Mouse (Mus musculus) stomach, embryonic 15.5 days (tissue): ENCODE measurements around the gene Cept1. TPM values are rescaled to one million over a fixed set of nuclear protein-coding genes. Genes with fewer than 3 reads are reported as not detected.
A peak's percentile ranks its signal among the peaks of the same experiment; 100 is the strongest.

Experiments used
- ATAC-seq: fragments of 200-750 bp; cut with Nextera tagmentation; 2 replicates; pipeline ENCODE4 v1.8.0; 2017; ENCODE audit warnings: low read depth, moderate number of reproducible peaks, moderate TSS enrichment; ENCODE audit not compliant: insufficient read depth, low FRiP score
- H3K27ac ChIP-seq: fragments of 300-500 bp; sonication (generic); 2 replicates; pipeline ENCODE4 v1.5.1; 2015; ENCODE audit warnings: mild to moderate bottlenecking, inconsistent platforms
- H3K27me3 ChIP-seq: fragments of 300-500 bp; sonication (generic); replicated peaks from 2 replicates; pipeline ENCODE4 v1.6.1; 2015; ENCODE audit warnings: inconsistent platforms
- H3K36me3 ChIP-seq: fragments of 300-500 bp; sonication (generic); 2 replicates; pipeline ENCODE4 v1.6.1; 2015; ENCODE audit warnings: inconsistent platforms
- H3K4me1 ChIP-seq: fragments of 300-500 bp; sonication (generic); 2 replicates; pipeline ENCODE4 v1.6.1; 2015; ENCODE audit warnings: inconsistent platforms
- H3K4me2 ChIP-seq: fragments of 300-500 bp; sonication (generic); 2 replicates; pipeline ENCODE4 v1.6.1; 2015; ENCODE audit warnings: mild to moderate bottlenecking, inconsistent platforms
- H3K4me3 ChIP-seq: fragments of 300-500 bp; sonication (generic); replicated peaks from 2 replicates; pipeline ENCODE4 v1.5.1; 2015; ENCODE audit warnings: inconsistent platforms
- H3K9ac ChIP-seq: fragments of 300-500 bp; sonication (generic); 2 replicates; pipeline ENCODE4 v1.6.1; 2015; ENCODE audit warnings: inconsistent platforms
- H3K9me3 ChIP-seq: fragments of 300-500 bp; sonication (generic); 2 replicates; pipeline ENCODE4 v1.6.1; 2016; ENCODE audit warnings: inconsistent platforms
- WGBS: fragments of 180-500 bp; shearing (Covaris S2); methylation state at CpG from one replicate; pipeline ENCODE4 v1.1.7; 2015; 5-methylcytosine and 5-hydroxymethylcytosine counted together
- polyA plus RNA-seq: library from polyadenylated mRNA; unstranded; fragments of >200 nt; fragmentation: Nextera tagmentation; extraction: Ambion mirVana; gene quantifications from 2 replicates; pipeline ENCODE4 v1.2.1, GENCODE M21; 2015

Gene Cept1
- polyA plus RNA-seq, 1 experiment from 2014 or later, result 60.8 TPM

DNA sequence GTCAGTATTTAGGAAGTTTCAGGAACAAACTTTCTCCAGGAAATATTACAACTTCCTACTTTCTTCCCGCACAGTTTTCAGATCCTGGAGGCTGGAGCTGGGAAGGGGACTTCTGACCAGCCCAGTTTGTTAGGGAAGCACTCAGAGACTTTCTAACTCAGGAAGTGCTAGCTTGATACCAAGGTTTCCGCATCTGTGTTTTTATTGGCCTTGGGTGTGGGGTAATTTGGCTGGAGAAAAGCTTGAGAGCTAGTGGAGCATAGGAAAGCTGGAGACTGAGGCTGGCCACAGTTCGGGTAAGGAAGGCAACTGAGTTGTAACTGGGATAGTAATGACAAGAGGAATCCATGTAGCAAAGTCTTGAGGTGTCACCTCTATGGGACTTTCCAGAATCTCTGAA, 53.7 kb downstream of the Cept1 start:
- Histone ChIP-seq H3K4me2 (no peak overlapping the region), H3K9ac (no peak overlapping the region), H3K27me3 (no peaks in the 10 kb centered on the region), H3K36me3 (no peaks in the 10 kb centered on the region), H3K4me1 (no peaks in the 10 kb centered on the region), H3K27ac (no peak overlapping the region), H3K9me3 (no peaks in the 10 kb centered on the region), H3K4me3 (no peak overlapping the region)
- ATAC-seq, result no peak
- WGBS, result 79% methylated on average over 3 of the region's 3 CpGs

DNA sequence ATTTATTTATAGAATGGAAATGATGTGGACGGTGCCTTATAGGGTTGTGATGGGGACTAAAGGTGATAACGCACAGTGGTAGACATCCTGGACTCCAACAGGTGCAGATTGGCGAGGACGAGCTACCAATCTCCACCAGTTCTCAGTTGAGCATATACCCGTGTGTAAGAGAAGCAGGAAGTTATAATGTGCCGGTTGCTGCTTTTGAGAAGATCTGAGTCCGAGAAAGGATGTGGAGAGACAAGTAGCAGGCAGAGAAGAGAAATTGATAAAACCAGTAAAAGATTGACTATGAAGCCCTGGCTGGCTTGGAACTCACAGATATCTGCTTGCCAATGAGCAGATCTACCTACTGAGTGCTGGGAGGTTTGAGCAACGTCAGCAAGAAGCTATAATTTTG, 54.4 kb downstream of the Cept1 start:
- H3K4me2 ChIP-seq, result no peak overlapping the region
- H3K36me3 ChIP-seq, result no peaks in the 10 kb centered on the region
- WGBS, result 83% methylated on average over 8 of the region's 8 CpGs
- H3K4me1 ChIP-seq, result no peaks in the 10 kb centered on the region
- no peak for ATAC-seq
- H3K9ac ChIP-seq, result no peak overlapping the region
- no peaks in the 10 kb centered on the region for H3K9me3 ChIP-seq
- no peak overlapping the region for H3K27ac ChIP-seq
- H3K27me3 ChIP-seq, result no peaks in the 10 kb centered on the region
- no peak overlapping the region for H3K4me3 ChIP-seq

DNA sequence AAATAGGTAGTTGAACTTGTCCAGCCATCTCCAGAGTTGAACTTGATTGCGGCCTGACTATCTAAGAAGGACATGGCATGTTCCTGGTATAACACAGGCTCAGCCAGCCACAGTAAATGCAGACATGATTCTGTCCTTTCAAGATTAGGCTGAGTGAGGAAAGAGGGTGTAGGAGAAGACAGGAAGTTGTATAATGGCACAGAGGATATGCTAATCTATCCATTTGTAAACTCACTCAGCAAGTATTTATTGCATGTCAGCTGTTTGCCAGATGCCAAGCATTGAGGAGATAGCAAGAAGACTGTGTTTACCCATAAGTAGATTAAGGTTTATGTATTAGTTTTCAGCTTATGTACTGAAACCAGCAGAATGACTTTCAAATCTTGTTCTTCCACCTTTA, 54.9 kb downstream of the Cept1 start:
- Histone ChIP-seq H3K9ac (no peak overlapping the region), H3K4me2 (no peak overlapping the region), H3K4me1 (no peaks in the 10 kb centered on the region), H3K36me3 (no peaks in the 10 kb centered on the region), H3K27ac (no peak overlapping the region), H3K4me3 (no peak overlapping the region), H3K27me3 (no peaks in the 10 kb centered on the region), H3K9me3 (no peaks in the 10 kb centered on the region)
- 85% methylated on average over 1 of the region's 1 CpGs for WGBS
- ATAC-seq, result no peak

DNA sequence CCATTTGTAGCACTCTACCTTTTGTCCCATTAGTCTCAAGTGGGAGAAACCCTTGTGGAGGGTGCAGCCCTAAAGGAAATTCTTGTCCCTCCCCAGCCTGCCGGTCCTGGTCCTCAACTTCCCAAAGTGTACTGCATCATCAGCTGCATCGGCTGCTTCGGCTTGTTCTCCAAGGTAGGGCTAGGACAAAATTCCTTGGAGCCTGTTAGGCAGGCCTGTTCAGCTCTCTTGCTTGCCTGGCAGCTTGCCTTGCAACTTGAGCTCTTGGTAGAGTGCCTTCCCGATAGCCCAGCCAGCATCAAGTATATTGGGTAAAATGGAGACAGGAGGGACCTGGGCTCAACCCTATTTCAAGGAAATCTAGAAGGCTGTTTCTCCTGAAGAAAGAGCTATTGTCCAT, 57.4 kb downstream of the Cept1 start:
- no peak overlapping the region for H3K4me3 ChIP-seq
- WGBS, result 86% methylated on average over 4 of the region's 4 CpGs
- H3K9me3 ChIP-seq, result no peaks in the 10 kb centered on the region
- no peak overlapping the region for H3K4me2 ChIP-seq
- H3K27ac ChIP-seq, result no peak overlapping the region
- ATAC-seq, result no peak
- no peak overlapping the region for H3K9ac ChIP-seq
- H3K4me1 ChIP-seq, result no peaks in the 10 kb centered on the region
- H3K36me3 ChIP-seq, result no peaks in the 10 kb centered on the region
- H3K27me3 ChIP-seq, result no peaks in the 10 kb centered on the region

DNA sequence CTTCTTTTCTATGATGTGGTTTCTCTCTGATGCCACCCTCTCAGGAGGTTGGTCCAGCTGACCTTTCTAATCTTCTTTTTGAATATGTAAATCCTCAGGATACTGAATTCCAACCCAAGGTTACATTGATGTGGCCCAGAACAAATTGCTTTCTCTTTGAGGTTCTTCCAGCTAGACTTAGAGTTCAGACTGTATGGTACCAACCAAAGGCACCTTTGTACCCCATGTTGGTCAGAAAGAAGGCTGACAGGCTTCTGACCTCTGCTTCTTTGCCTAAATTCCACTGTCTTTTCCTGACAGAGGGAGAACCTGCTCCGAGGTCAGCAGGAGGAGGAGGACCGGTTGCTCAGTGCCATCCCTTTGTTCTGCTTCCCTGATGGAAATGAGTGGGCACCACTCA, 60.1 kb downstream of the Cept1 start:
- no peak for ATAC-seq
- 96% methylated on average over 2 of the region's 2 CpGs for WGBS
- 0 out of 2 replicates have a peak, but pooled peaks cover 5% of the 10 kb centered on the region for H3K4me1 ChIP-seq
- no peaks in the 10 kb centered on the region for H3K27me3 ChIP-seq
- no peak overlapping the region for H3K9ac ChIP-seq
- H3K4me2 ChIP-seq, result no peak overlapping the region
- H3K4me3 ChIP-seq, result no peak overlapping the region
- H3K36me3 ChIP-seq, result no peaks in the 10 kb centered on the region
- H3K9me3 ChIP-seq, result no peaks in the 10 kb centered on the region
- no peak overlapping the region for H3K27ac ChIP-seq

DNA sequence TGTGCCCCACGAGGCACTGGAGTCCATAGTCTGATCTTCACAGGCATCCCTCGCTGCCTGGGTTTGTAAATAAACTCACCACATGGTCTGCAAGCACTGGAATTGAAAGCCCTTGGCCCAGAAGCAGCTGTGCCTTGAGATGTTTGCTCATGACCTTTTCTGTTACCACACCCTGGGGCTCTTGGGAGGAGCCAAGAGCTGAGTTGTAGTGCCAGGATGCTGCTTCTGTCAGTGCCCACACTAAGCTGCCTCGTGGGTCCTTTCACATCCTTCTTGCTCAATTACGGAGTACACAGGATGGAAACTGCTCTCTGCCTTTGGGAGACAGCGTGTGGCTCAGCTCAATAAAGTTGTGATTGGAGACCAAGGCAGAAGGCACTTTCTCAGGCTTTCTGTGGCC, 61.8 kb downstream of the Cept1 start:
- H3K4me2 ChIP-seq, result no peak overlapping the region
- H3K9me3 ChIP-seq, result no peaks in the 10 kb centered on the region
- no peaks in the 10 kb centered on the region for H3K36me3 ChIP-seq
- ATAC-seq, result no peak
- H3K4me3 ChIP-seq, result no peak overlapping the region
- H3K27ac ChIP-seq, result no peak overlapping the region
- 67% methylated on average over 5 of the region's 5 CpGs for WGBS
- H3K27me3 ChIP-seq, result no peaks in the 10 kb centered on the region
- 0 out of 2 replicates have a peak, but pooled peaks cover 9% of the 10 kb centered on the region for H3K4me1 ChIP-seq
- H3K9ac ChIP-seq, result no peak overlapping the region

DNA sequence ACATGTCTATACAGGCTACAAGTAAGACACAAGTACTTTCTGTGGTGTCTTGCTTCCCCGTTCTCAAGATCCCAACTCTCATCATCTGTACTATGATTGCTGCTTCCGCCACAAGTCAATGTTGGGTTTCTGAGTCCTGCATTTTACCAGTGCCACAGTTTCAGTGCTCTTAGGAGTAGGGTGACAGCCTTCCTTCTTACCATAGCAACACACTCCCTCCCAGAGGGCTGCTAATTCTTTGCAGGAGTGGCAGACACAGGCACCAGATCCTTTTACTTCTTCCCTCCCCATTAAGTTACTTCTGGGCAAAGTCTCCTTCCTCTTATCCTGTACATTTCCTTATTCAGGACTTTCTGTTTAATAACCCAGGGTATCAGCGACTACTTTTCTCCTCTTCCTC, 62.7 kb downstream of the Cept1 start:
- Histone ChIP-seq H3K9ac (no peak overlapping the region), H3K4me1 (0 out of 2 replicates have a peak, but pooled peaks cover 9% of the 10 kb centered on the region), H3K9me3 (no peaks in the 10 kb centered on the region), H3K4me3 (no peak overlapping the region), H3K4me2 (no peak overlapping the region), H3K27me3 (no peaks in the 10 kb centered on the region), H3K36me3 (no peaks in the 10 kb centered on the region), H3K27ac (0 out of 2 replicates have a peak overlapping the region, but pooled peaks have one; percentile 18)
- ATAC-seq, result no peak
- 82% methylated on average over 3 of the region's 3 CpGs for WGBS

DNA sequence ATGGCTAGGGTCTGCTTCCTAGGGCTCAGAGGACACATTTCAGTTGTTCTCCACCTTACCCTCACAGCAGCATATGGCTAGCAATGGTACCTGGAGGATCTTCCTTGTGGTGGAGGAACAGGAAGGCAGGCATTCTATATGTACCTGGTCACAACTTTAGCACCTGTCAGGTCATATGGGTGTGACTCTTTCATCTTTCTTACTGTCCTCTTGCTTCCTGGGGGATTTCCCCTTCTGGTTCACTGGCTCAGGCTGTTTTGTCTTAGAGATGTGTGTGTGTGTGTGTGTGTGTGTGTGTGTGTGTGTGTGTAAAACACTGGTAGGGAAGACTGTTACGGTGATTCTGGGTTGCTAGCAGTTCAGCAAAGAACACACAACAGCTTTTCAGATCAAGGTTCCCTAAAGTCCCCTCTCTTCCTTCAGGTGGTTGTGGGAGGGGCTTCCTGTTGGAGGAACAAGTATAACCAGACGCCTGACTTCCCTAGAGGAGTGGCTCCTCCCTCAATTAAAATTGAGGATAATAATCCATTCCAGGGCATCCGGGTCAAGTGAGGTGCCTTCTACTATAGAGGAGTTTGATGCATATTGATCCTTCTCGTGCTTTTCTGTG, 63.7 kb downstream of the Cept1 start:
- no peak for ATAC-seq
- H3K4me1 ChIP-seq, result 0 out of 2 replicates have a peak, but pooled peaks cover 9% of the 10 kb centered on the region
- no peak overlapping the region for H3K9ac ChIP-seq
- 45% methylated on average over 4 of the region's 4 CpGs for WGBS
- H3K4me3 ChIP-seq, result no peak overlapping the region
- peak overlapping the region; percentile 91 for H3K4me2 ChIP-seq
- H3K27me3 ChIP-seq, result no peaks in the 10 kb centered on the region
- peak overlapping the region; percentile 62; the same call in 1 of the 2 replicates for H3K27ac ChIP-seq
- no peaks in the 10 kb centered on the region for H3K36me3 ChIP-seq
- no peaks in the 10 kb centered on the region for H3K9me3 ChIP-seq

DNA sequence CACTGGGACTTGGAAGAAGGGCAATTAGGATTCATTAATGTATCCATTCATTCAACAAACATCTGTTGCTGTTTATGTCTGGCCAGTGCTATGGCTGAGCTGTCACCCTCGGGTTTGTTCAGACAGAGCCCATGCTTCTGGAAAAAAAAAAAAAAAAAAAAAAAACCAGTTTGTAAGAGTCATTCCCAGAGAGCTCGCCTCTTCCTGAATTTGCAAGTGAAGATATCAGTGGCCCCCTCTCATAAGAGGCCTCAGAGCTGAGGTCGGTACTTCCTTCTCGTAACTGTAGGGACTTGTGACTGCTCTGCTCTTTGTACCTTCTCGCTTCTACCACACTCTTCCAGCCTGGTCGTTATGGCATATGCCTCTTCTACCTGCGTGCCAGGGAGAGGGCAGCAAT, 64.3 kb downstream of the Cept1 start:
- Histone ChIP-seq H3K36me3 (no peaks in the 10 kb centered on the region), H3K9me3 (no peaks in the 10 kb centered on the region), H3K9ac (no peak overlapping the region), H3K27me3 (no peaks in the 10 kb centered on the region), H3K4me2 (peak overlapping the region; percentile 91), H3K27ac (peak overlapping the region; percentile 62; the same call in 1 of the 2 replicates), H3K4me1 (0 out of 2 replicates have a peak, but pooled peaks cover 9% of the 10 kb centered on the region), H3K4me3 (peak overlapping the region; percentile 61; the same call in 1 of the 2 replicates)
- ATAC-seq, result no peak; the same call in 1 of the 2 replicates
- 51% methylated on average over 7 of the region's 7 CpGs for WGBS

DNA sequence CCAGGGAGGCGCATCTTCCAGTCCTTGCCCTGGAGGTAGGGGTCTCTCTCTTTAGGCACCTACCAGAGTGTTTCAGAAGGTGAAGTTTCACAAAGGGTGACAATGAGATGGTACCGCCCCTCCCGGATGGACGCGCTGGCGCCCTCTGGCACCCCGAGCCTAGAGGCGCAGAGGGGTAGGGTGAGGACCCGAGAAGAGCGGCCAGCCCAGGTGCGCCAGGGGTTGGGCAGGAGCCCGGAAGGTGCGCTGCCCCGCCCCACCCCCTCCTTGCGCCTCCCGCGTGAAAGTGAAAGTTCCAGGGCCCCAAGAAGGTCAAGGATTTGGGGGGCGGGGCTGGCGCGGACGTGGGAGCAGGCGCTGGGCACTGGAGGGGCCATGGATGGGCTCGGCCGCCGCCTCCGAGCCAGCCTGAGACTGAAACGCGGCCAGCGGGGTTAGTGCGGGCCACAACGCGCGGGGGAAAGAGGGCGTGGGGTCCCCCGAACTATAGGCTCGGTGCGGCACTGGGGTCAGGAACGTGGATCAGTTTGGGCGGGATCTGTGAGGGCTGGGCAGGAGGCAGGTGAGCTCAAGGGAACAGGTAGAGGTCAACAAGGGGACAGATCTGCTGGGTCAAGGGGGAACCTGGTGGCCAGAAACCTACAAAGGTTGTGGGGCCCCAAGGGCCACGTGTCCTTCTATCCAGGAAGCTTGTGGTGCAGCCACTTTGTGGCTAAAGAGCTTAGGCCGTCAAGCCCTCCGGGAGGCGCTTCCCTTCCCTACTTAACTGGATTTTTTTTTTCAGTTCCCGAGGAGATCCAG, 65.1 kb downstream of the Cept1 start, which contains the start of gene Dennd2d:
TSS of gene Dennd2d (plus strand) at position 125 of the 801 bp plus-strand sequence.
- WGBS, result 2% methylated on average over 44 of the region's 44 CpGs
- Histone ChIP-seq H3K4me2 (peak within 1 kb of the TSS; percentile 91), H3K9ac (peak within 1 kb of the TSS; percentile 63), H3K36me3 (no peaks in the 10 kb centered on the region), H3K4me1 (0 out of 2 replicates have a peak, but pooled peaks cover 9% of the 10 kb centered on the region), H3K27me3 (no peaks in the 10 kb centered on the region), H3K4me3 (peak within 1 kb of the TSS; percentile 61), H3K9me3 (no peaks in the 10 kb centered on the region), H3K27ac (peak within 1 kb of the TSS; percentile 62)
- peak; percentile 80 for ATAC-seq

DNA sequence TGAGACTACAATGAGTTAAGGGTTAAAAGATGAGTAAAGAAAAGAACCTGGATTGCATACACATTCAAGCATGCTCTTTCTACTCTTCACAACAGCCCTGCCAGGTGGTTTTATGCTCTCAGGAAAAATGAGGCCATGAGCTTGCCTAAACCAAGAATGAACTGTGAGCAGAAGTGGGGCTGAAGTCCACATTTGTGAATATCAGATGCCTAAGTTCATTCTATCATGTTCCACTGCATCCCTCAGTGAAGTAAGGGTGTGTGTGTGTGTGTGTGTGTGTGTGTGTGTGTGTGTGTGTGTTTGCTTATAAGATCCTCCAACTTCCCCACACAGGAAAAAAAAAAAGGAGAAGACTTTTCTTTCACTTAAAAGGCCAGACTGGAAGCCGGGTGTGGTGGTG, 70.7 kb downstream of the Cept1 start:
- no peak for ATAC-seq
- Histone ChIP-seq H3K27me3 (no peaks in the 10 kb centered on the region), H3K27ac (no peak overlapping the region), H3K4me3 (no peak overlapping the region), H3K9ac (no peak overlapping the region), H3K4me1 (no peaks in the 10 kb centered on the region), H3K36me3 (no peaks in the 10 kb centered on the region), H3K4me2 (no peak overlapping the region), H3K9me3 (no peaks in the 10 kb centered on the region)
- 91% methylated on average over 1 of the region's 1 CpGs for WGBS

DNA sequence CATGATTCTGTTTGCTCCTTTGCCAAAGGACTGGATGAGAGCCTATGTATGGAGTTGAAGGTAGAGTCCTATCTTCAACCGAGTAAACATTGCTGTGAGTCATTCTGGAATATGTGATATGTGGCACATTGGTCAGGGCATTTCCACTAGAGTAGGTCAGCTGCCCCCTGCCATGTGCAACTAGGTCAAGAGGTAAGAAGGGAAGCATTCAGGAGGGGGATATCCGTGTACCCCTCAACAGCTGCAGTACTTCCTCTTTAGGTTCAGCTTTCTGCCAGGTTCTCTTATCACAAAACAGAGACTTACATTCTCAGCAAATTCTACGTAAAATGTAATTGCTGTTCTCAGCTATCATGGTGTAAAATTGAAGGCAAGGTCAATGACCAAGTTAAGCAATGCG, 73.4 kb downstream of the Cept1 start:
- Histone ChIP-seq H3K4me1 (no peaks in the 10 kb centered on the region), H3K9me3 (no peaks in the 10 kb centered on the region), H3K4me3 (no peak overlapping the region), H3K4me2 (no peak overlapping the region), H3K27ac (no peak overlapping the region), H3K9ac (no peak overlapping the region), H3K36me3 (no peaks in the 10 kb centered on the region), H3K27me3 (no peaks in the 10 kb centered on the region)
- WGBS, result 71% methylated on average over 4 of the region's 4 CpGs
- no peak for ATAC-seq
